Mouse (Mus musculus) hindbrain, embryonic 16.5 days (tissue): ENCODE results near the gene Pvr. TPM values are rescaled to one million over a fixed set of nuclear protein-coding genes. Genes with fewer than 3 reads are reported as not detected.

ENCODE experiments used
- ATAC-seq: fragments of 200-750 bp; cut with Nextera tagmentation; 2 replicates; pipeline ENCODE4 v1.8.0; 2017; ENCODE audit warnings: moderate TSS enrichment, moderate library complexity
- H3K27ac ChIP-seq: fragments of 300-500 bp; sonication (generic); 2 replicates; pipeline ENCODE4 v1.5.1; 2014; ENCODE audit warnings: low read depth, mild to moderate bottlenecking, control low read depth, low read length, moderate library complexity
- H3K27me3 ChIP-seq: fragments of 300-500 bp; sonication (generic); replicated peaks from 2 replicates; pipeline ENCODE4 v1.6.1; 2014; ENCODE audit warnings: low read length; ENCODE audit not compliant: control insufficient read depth, insufficient read depth
- H3K36me3 ChIP-seq: fragments of 300-500 bp; sonication (generic); 2 replicates; pipeline ENCODE4 v1.6.1; 2014; ENCODE audit warnings: mild to moderate bottlenecking, low read length, moderate library complexity, mixed read lengths; ENCODE audit not compliant: control insufficient read depth, insufficient read depth
- H3K4me1 ChIP-seq: fragments of 300-500 bp; sonication (generic); 2 replicates; pipeline ENCODE4 v1.6.1; 2014; ENCODE audit warnings: low read depth, low read length; ENCODE audit not compliant: control insufficient read depth, insufficient read depth
- H3K4me2 ChIP-seq: fragments of 300-500 bp; sonication (generic); 2 replicates; pipeline ENCODE4 v1.6.1; 2014; ENCODE audit warnings: mild to moderate bottlenecking, low read length, control low read depth, moderate library complexity
- H3K4me3 ChIP-seq: fragments of 300-500 bp; sonication (generic); 2 replicates; pipeline ENCODE4 v1.5.1; 2014; ENCODE audit warnings: mild to moderate bottlenecking, low read length, control low read depth, moderate library complexity
- H3K9ac ChIP-seq: fragments of 300-500 bp; sonication (generic); 2 replicates; pipeline ENCODE4 v1.6.1; 2014; ENCODE audit warnings: low read depth, mild to moderate bottlenecking, control low read depth, low read length, moderate library complexity
- H3K9me3 ChIP-seq: fragments of 300-500 bp; sonication (generic); 2 replicates; pipeline ENCODE4 v1.6.1; 2014; ENCODE audit warnings: mild to moderate bottlenecking, low read length, moderate library complexity; ENCODE audit not compliant: control insufficient read depth
- WGBS: fragments of 180-500 bp; shearing (Covaris S2); extraction: QIAGEN DNeasy Blood & Tissue Kit; methylation state at CpG from one replicate; pipeline ENCODE4 v1.1.7; 2014; 5-methylcytosine and 5-hydroxymethylcytosine counted together
- polyA plus RNA-seq: library from polyadenylated mRNA; unstranded; fragments of >200 nt; fragmentation: Nextera tagmentation; extraction: Ambion mirVana; gene quantifications from 2 replicates; pipeline ENCODE4 v1.2.1, GENCODE M21; 2015

Pvr gene
- polyA plus RNA-seq, 1 experiment from 2014 or later, result 9.6 TPM

DNA sequence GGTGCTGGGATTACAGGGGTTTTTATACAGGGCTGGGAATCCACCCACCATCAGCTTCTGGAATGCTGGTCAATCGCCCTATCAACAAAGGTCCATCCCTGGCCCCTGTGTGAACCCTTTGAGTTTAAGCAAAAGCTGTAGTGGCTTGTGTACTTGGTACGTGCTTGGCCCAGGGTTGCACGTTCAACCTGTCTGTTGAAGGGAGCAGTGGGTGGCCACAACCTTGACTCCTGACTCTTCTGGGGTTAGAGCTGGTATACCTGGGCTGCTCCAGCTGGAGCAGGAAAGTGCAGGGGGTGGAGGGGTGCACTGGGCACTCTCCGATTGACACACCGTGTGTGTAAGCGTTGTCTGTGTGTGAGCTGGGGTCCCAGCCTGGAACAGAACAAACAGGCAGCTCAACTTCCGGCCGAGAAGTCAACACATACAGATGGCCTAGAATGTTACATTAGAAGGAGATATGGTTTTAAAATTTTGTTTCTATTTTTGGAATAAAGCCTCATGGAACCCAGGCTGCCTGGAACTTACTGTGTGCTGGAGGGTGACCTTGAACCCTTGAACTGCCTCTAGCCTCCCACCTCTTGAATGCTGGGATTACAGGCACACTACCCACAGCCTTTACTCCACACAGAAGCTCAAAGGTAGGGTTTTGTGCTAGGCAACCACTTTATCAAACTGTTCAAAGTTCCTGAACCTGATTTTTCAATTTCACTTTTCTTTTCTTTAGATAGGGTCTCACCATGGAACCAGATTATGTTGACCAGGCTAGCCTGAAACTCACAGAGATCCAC, 55.5 kb downstream of the Pvr start:
- ATAC-seq, result no peak
- WGBS, result 84% methylated on average over 8 of the region's 8 CpGs
- no peak overlapping the region for H3K9ac ChIP-seq
- H3K9me3 ChIP-seq, result no peaks in the 10 kb centered on the region
- no peaks in the 10 kb centered on the region for H3K4me1 ChIP-seq
- no peaks in the 10 kb centered on the region for H3K36me3 ChIP-seq
- H3K4me3 ChIP-seq, result no peak overlapping the region
- no peak overlapping the region for H3K4me2 ChIP-seq
- no peaks in the 10 kb centered on the region for H3K27me3 ChIP-seq
- no peak overlapping the region for H3K27ac ChIP-seq

DNA sequence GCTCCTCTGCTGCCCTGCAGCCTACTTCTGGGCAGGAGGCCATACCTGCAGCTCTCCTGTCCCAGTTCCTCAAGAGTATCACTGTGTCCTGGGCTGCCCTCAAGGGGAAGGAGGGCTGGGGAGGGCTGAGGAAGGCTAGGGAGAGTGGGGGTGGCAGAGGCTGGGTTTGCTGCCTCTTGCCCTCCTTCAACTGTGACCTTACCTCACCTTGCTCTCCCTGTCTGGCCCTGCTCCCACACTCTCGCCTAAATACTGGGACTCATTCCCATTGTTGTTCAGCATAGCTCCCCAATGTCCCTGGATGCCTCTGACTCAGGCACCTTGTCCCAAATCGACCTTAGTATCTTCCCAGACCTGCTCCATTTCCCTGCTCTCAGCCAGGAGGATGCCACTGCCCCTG, 56.7 kb downstream of the Pvr start:
- H3K36me3 ChIP-seq, result no peaks in the 10 kb centered on the region
- WGBS, result 62% methylated on average over 2 of the region's 2 CpGs
- H3K27ac ChIP-seq, result no peak overlapping the region
- no peak overlapping the region for H3K9ac ChIP-seq
- no peaks in the 10 kb centered on the region for H3K9me3 ChIP-seq
- H3K27me3 ChIP-seq, result no peaks in the 10 kb centered on the region
- H3K4me1 ChIP-seq, result no peaks in the 10 kb centered on the region
- ATAC-seq, result no peak
- no peak overlapping the region for H3K4me2 ChIP-seq
- H3K4me3 ChIP-seq, result no peak overlapping the region

DNA sequence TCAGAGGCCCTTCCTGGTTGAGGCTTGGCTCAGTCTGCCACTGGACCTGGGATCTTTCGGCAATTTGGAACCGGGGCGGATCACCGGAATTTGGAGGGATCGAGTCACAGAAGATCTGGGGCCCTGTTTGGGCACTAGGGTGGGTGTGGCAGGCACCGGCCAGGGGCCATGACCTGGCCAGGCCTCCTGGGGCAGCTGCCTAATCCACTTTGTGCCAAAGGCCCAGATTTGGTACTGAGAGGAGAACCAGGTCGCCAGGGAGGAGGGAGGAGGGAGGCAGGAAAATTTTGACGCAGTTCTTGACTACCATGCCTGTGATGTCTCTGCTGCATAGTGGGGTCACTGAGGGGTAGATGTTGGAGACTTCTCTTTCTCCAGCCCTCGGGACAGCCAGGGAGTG, 59.8 kb downstream of the Pvr start, which contains the start of gene Ceacam16:
Ceacam16 (minus strand) TSS at position 101 of the 400 bp plus-strand sequence.
- ATAC-seq, result no peak

DNA sequence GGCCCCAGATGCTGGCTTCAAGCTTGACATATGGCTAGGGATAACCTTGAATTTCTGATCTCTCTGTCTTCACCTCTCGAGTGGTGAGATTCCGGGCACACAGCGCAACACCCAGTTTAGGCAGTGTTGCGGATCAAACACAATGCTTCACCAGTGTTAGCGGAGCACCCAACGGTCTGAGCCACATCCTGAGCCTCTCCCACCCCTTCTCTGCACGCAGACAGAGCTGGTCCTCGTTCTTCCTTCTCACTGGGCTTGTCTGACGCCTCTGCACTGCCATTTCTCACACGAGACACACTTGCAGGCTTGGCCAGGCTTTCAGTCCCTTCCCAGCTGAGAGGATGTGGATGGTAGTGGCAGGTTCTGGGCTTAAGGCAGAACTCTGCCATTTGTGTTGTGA, 61.2 kb downstream of the Pvr start:
- WGBS, result 74% methylated on average over 10 of the region's 10 CpGs
- H3K9me3 ChIP-seq, result no peaks in the 10 kb centered on the region
- ATAC-seq, result no peak

More for the DNA sequence above, 59.8 kb downstream of the Pvr start, which contains the start of gene Ceacam16:
- no peaks in the 10 kb centered on the region for H3K9me3 ChIP-seq
- WGBS, result 87% methylated on average over 9 of the region's 9 CpGs
- no peaks in the 10 kb centered on the region for H3K4me1 ChIP-seq
- no peaks in the 10 kb centered on the region for H3K27me3 ChIP-seq
- H3K4me2 ChIP-seq, result no peak within 1 kb of the TSS
- no peak within 1 kb of the TSS for H3K9ac ChIP-seq
- no peak within 1 kb of the TSS for H3K27ac ChIP-seq
- H3K36me3 ChIP-seq, result 0 out of 2 replicates have a peak, but pooled peaks cover 2% of the 10 kb centered on the region
- H3K4me3 ChIP-seq, result no peak within 1 kb of the TSS

DNA sequence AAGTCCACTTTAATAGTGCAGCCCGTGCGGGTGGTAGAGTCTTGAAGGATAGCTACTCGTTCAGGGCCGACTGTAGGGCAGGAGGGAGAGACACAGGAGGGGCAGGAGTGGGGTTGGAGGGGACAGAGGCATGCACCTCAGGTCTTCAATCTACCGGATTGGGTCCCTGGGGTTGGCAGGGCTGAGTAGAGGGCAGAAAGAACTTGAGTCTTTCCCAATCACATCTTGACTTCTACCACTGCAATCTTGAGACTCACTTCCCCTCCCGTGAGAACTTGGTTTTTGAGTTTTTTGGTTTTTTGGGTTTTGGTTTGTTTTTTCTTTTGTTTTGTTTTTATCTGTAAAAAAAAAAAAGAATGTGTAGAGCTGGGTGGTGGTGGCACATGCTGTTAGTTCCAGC, 64.7 kb downstream of the Pvr start:
- WGBS, result 89% methylated on average over 6 of the region's 6 CpGs
- H3K4me2 ChIP-seq, result no peak overlapping the region
- H3K4me3 ChIP-seq, result no peak overlapping the region
- no peaks in the 10 kb centered on the region for H3K4me1 ChIP-seq
- no peak overlapping the region for H3K9ac ChIP-seq
- 0 out of 2 replicates have a peak, but pooled peaks cover 2% of the 10 kb centered on the region for H3K36me3 ChIP-seq
- no peak for ATAC-seq
- H3K27me3 ChIP-seq, result no peaks in the 10 kb centered on the region; the same call in 1 of the 2 replicates
- H3K9me3 ChIP-seq, result no peaks in the 10 kb centered on the region
- H3K27ac ChIP-seq, result no peak overlapping the region

More for the DNA sequence above, 61.2 kb downstream of the Pvr start:
- Histone ChIP-seq H3K4me1 (no peaks in the 10 kb centered on the region), H3K9ac (no peak overlapping the region), H3K27me3 (no peaks in the 10 kb centered on the region; the same call in 1 of the 2 replicates), H3K4me2 (no peak overlapping the region), H3K36me3 (0 out of 2 replicates have a peak, but pooled peaks cover 2% of the 10 kb centered on the region), H3K4me3 (no peak overlapping the region), H3K27ac (no peak overlapping the region)

DNA sequence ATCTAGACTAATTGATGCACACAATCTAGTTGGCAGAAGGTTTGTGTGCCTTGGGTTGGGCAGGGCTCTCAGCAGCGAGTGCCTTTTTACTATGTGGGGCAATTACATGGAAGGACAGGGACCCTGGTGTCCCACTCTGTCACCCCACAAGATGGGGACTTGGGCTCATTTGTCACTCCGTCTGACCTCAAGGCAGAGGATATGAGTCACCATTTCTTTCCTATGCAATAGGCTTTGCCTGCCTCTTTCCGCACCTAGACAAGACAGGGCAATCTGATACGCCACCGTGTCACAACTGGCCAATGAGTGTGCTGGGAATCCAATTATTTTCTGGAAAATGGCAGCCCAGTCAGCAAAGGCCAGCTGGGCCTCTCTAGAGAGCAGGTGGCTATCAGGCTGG, 65.3 kb downstream of the Pvr start:
- Histone ChIP-seq H3K9me3 (no peaks in the 10 kb centered on the region), H3K4me3 (no peak overlapping the region), H3K4me1 (no peaks in the 10 kb centered on the region), H3K27ac (no peak overlapping the region), H3K4me2 (no peak overlapping the region), H3K36me3 (0 out of 2 replicates have a peak, but pooled peaks cover 2% of the 10 kb centered on the region), H3K9ac (no peak overlapping the region), H3K27me3 (no peaks in the 10 kb centered on the region; the same call in none of the 2 replicates)
- ATAC-seq, result no peak
- WGBS, result 84% methylated on average over 5 of the region's 5 CpGs

Other genes starting within 250 kb of the Pvr start
- gene Apoc2, start 243.2 kb downstream of the Pvr start, polyA plus RNA-seq, result not detected in 2 replicates
- not detected in 2 replicates for gene Gm44805, start 239.7 kb downstream of the Pvr start, polyA plus RNA-seq
- gene Apoc4, start 239.7 kb downstream of the Pvr start, polyA plus RNA-seq, result not detected in 2 replicates
- 1.4 and 3.1 TPM in 2 replicates for gene Apoc1, start 228.5 kb downstream of the Pvr start, polyA plus RNA-seq
- 849 and 1,414 TPM in 2 replicates for gene Apoe, start 222.0 kb downstream of the Pvr start, polyA plus RNA-seq
- gene Tomm40, start 205.7 kb downstream of the Pvr start, polyA plus RNA-seq, result 134 and 135 TPM in 2 replicates
- gene Nectin2, start 170.7 kb downstream of the Pvr start, polyA plus RNA-seq, result 57.7 and 59.7 TPM in 2 replicates
- gene Bcam, start 150.1 kb downstream of the Pvr start, polyA plus RNA-seq, result 24.4 and 24.6 TPM in 2 replicates
- gene Cblc, start 124.4 kb downstream of the Pvr start, polyA plus RNA-seq, result 0.34 and 0.41 TPM in 2 replicates
- gene Bcl3, start 98.4 kb downstream of the Pvr start, polyA plus RNA-seq, result 0.70 and 1.2 TPM in 2 replicates
- 19.3 and 22.9 TPM in 2 replicates for gene Gm19345, start 69.2 kb downstream of the Pvr start, polyA plus RNA-seq
- 1.4 and 2.0 TPM in 2 replicates for gene Ceacam16, start 59.9 kb downstream of the Pvr start, polyA plus RNA-seq
- not detected in 2 replicates for gene Ceacam19, start 33.2 kb downstream of the Pvr start, polyA plus RNA-seq
- gene Igsf23, start 29.6 kb upstream of the Pvr start, polyA plus RNA-seq, result not detected in 2 replicates
- not detected in 2 replicates for gene Ceacam20, start 44.3 kb upstream of the Pvr start, polyA plus RNA-seq
- gene Nlrp9b, start 70.3 kb upstream of the Pvr start, polyA plus RNA-seq, result not detected in 2 replicates
- gene Vmn1r91, start 178.5 kb upstream of the Pvr start, polyA plus RNA-seq, result not detected in 2 replicates
- not detected in 2 replicates for gene Gm16442, start 201.4 kb upstream of the Pvr start, polyA plus RNA-seq
- not detected in 2 replicates for gene Vmn1r93, start 217.9 kb upstream of the Pvr start, polyA plus RNA-seq
- gene Vmn1r94, start 247.2 kb upstream of the Pvr start, polyA plus RNA-seq, result not detected in 2 replicates